Mouse (Mus musculus): Measurements from ENCODE around the gene Fank1. TPM values are rescaled to one million over a fixed set of nuclear protein-coding genes. Genes with fewer than 3 reads are reported as not detected.

Fank1 gene
- polyA plus RNA-seq, 1 experiment from 2014 or later = 1.5 TPM

DNA sequence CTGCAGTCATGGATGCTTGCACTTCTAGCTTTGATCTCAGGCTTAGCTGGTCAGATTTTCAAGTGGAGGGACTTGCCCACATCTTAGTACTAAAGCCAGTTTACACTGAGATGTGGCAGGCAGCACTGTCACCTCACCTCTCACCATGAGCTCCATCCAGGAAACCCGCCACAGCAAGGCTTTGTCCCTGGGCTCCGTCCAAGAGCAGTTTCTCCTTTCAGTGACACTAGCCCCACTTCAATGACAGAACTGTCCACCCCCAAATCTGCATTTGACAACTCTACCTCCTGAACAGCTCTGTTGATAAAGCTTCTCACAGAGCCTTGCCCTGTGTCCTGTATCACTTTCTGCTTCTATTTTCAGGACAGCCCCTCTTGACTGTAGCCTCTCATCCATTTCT, 71.5 kb downstream of the Fank1 start:
- Histone ChIP-seq H3K4me2 (no peak overlapping the region), H3K4me3 (no peak overlapping the region), H3K27ac (0 out of 2 replicates have a peak overlapping the region, but pooled peaks have one; percentile 18), H3K36me3 (no peaks in the 10 kb centered on the region), H3K27me3 (no peaks in the 10 kb centered on the region), H3K9ac (no peak overlapping the region), H3K4me1 (peaks cover 19% of the 10 kb centered on the region), H3K9me3 (no peaks in the 10 kb centered on the region)
- 26% methylated on average over 2 of the region's 2 CpGs for WGBS
- ATAC-seq (ENCODE audit: borderline replicate concordance, extremely low read depth, low FRiP score, low TSS enrichment) = peak; percentile 36; the same call in 1 of the 2 replicates

DNA sequence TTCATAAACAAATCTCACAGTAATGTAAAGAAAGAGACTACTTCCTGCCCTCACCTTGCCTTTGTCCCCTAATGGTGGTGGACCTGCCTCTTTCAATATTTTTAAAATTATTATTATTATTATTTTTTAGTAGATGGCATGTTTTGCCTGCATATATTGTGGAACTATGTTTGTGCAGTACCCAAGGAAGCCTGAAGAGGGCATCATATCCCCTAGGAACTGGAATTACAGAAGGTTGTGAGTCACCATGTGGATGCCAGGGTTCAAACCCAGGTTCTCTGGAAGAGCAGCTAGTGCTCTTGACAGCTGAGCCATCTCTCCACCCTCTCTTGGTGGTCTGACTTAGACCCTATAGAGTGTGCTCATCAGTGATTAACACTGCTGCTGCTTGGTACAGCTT, 74.1 kb downstream of the Fank1 start:
- no peak overlapping the region for H3K4me2 ChIP-seq

DNA sequence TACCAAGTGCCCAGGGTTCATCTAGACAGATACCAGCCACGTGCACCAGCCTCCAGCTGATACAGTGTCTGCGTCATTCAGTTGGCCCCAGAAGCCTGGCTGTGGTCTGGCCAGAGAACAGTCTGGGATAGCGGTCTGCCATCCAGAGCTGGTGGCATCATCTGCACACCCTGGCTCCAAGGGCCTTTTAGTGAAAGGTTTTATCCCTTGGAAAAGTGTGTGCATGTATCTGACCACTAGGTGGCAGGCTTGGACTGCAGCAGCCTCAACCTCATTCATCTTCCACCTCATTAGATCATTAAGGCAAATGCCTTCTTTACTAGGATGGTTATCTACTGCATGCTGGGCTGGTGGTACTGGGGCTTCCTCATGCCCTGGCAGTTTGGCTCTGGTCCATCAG, 79.6 kb downstream of the Fank1 start:
- Histone ChIP-seq H3K4me2 (no peak overlapping the region), H3K27me3 (no peaks in the 10 kb centered on the region), H3K4me1 (peaks cover 9% of the 10 kb centered on the region), H3K4me3 (no peak overlapping the region), H3K36me3 (no peaks in the 10 kb centered on the region), H3K9ac (no peak overlapping the region), H3K9me3 (no peaks in the 10 kb centered on the region), H3K27ac (no peak overlapping the region)
- 8% methylated on average over 3 of the region's 3 CpGs for WGBS
- ATAC-seq (ENCODE audit: borderline replicate concordance, extremely low read depth, low FRiP score, low TSS enrichment) = peak; percentile 36; the same call in 1 of the 2 replicates

More for the DNA sequence above, 74.1 kb downstream of the Fank1 start:
- Histone ChIP-seq H3K27ac (no peak overlapping the region), H3K9ac (no peak overlapping the region), H3K9me3 (no peaks in the 10 kb centered on the region), H3K36me3 (no peaks in the 10 kb centered on the region), H3K4me3 (no peak overlapping the region), H3K4me1 (peaks cover 19% of the 10 kb centered on the region), H3K27me3 (no peaks in the 10 kb centered on the region)
- no peak for ATAC-seq (ENCODE audit: borderline replicate concordance, extremely low read depth, low FRiP score, low TSS enrichment)

DNA sequence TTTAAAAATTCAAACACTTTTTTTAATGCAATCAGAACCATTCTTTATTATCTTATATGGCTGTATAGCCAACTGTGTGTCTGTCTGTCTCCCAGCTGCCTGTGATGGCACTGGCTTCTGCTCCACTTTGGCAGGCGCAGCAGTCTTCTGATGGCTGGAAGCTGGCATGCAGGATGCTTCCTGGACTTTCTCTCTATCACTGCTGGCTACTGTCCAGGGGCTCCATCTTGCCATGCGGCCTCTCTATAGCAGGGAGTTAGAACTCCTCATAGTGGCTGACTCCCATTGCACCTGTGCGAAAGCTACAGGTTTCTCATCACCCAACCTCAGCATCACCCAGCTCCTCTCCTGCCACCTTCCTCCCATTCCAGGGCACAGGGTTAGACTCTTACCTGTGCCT, 81.8 kb downstream of the Fank1 start:
- no peaks in the 10 kb centered on the region for H3K9me3 ChIP-seq
- H3K4me1 ChIP-seq = peaks cover 9% of the 10 kb centered on the region
- no peak overlapping the region for H3K4me3 ChIP-seq
- no peaks in the 10 kb centered on the region for H3K27me3 ChIP-seq
- no peak for ATAC-seq (ENCODE audit: borderline replicate concordance, extremely low read depth, low FRiP score, low TSS enrichment)
- no peaks in the 10 kb centered on the region for H3K36me3 ChIP-seq
- H3K9ac ChIP-seq = no peak overlapping the region
- 80% methylated on average over 3 of the region's 3 CpGs for WGBS
- H3K27ac ChIP-seq = no peak overlapping the region
- no peak overlapping the region for H3K4me2 ChIP-seq

DNA sequence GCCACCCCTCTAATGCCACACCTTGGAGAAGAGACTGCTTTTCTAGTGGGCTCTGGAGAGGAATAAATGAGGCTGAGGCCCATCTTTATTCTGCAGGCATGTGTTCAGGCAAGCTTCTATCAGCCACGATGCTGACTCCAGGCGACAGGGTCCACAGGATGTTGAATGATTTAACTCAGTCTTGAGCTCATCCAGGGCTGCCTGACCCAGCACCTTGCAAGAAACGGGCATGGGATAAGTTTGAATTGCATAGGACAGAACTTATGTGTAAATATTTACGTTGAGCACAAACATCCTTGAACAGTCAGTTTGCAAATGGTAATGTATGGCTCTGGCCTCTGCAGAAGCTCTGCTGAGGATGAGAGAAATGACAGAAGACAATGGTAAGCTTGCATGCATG, 82.9 kb downstream of the Fank1 start:
- Histone ChIP-seq H3K27me3 (no peaks in the 10 kb centered on the region), H3K9me3 (no peaks in the 10 kb centered on the region), H3K36me3 (no peaks in the 10 kb centered on the region), H3K4me1 (peaks cover 9% of the 10 kb centered on the region), H3K9ac (no peak overlapping the region), H3K4me3 (no peak overlapping the region), H3K4me2 (no peak overlapping the region), H3K27ac (no peak overlapping the region)
- WGBS = 31% methylated on average over 4 of the region's 4 CpGs
- ATAC-seq (ENCODE audit: borderline replicate concordance, extremely low read depth, low FRiP score, low TSS enrichment) = peak; percentile 49; the same call in 1 of the 2 replicates

DNA sequence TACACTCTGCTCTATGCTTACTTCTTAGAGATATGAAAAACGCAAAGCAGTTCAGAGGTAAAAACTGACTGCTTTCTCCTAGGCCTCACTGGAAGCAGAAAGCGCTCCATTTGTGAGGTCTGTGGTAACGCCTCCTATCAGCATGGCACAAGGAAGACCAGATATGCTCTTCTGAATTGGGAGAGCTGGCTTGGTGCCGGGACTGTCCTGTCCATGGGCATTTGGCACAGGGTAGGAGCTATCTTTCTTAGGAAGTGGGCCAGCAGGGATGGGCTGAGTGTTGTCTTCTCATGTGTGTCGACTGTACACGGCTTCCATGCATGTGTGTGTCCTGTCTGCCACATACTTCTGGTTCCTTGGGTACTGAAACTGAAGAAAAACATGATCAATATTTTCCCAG, 85.6 kb downstream of the Fank1 start:
- Histone ChIP-seq H3K4me1 (peaks cover 6% of the 10 kb centered on the region; the same call in 1 of the 2 replicates), H3K9me3 (no peaks in the 10 kb centered on the region), H3K27ac (no peak overlapping the region), H3K4me3 (no peak overlapping the region), H3K4me2 (no peak overlapping the region), H3K9ac (no peak overlapping the region), H3K27me3 (no peaks in the 10 kb centered on the region), H3K36me3 (no peaks in the 10 kb centered on the region)
- no peak for ATAC-seq (ENCODE audit: borderline replicate concordance, extremely low read depth, low FRiP score, low TSS enrichment)
- WGBS = 88% methylated on average over 6 of the region's 6 CpGs

DNA sequence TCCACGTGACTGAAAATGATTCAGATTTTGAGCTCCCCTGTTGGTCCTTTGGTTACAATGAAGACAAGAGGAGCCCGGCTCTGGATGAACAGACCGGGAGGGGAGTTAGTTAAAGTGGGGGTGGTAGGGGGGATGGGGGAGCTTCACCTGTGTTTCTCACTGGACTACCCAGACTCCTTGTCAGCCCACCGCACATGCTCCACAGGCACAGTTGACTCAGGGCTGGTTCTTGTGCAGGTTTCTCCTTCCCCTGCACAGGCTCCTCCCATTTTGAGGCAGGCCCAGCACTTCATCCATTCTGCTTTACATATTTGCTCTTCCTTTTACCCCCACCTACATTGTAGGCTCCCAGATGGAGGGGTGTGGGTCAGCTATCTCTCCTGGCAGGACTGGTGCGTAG, 86.1 kb downstream of the Fank1 start:
- Histone ChIP-seq H3K36me3 (no peaks in the 10 kb centered on the region), H3K9ac (no peak overlapping the region), H3K4me1 (peaks cover 6% of the 10 kb centered on the region; the same call in 1 of the 2 replicates), H3K27ac (no peak overlapping the region), H3K4me2 (no peak overlapping the region), H3K4me3 (no peak overlapping the region), H3K27me3 (no peaks in the 10 kb centered on the region), H3K9me3 (no peaks in the 10 kb centered on the region)
- 0 out of 2 replicates have a peak, but pooled peaks have one; percentile 4 for ATAC-seq (ENCODE audit: borderline replicate concordance, extremely low read depth, low FRiP score, low TSS enrichment)
- WGBS = 79% methylated on average over 5 of the region's 5 CpGs

DNA sequence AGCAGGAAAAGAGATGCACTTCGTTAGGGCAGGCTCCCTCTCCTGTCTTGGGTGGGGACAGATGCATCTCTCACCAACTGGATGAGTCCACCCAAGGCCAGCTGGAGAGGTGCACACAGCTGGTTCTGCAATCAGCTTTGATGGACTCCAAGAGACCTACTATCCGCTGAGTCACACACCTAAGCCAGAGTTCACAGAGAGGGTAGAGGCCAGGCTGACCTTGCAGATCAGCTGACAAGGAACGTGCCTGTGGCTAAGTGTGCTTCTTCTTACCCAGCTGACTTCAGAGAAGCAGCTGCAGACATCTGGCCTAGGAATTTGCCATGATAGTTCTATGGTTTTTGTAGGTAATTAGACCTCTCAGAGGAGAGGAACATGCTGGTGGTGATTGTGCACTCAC, 86.5 kb downstream of the Fank1 start:
- H3K9ac ChIP-seq = no peak overlapping the region
- WGBS = 52% methylated on average over 3 of the region's 3 CpGs
- no peaks in the 10 kb centered on the region for H3K9me3 ChIP-seq
- H3K4me2 ChIP-seq = no peak overlapping the region
- no peaks in the 10 kb centered on the region for H3K36me3 ChIP-seq
- no peaks in the 10 kb centered on the region for H3K27me3 ChIP-seq
- H3K27ac ChIP-seq = no peak overlapping the region
- H3K4me3 ChIP-seq = no peak overlapping the region
- 0 out of 2 replicates have a peak, but pooled peaks have one; percentile 13 for ATAC-seq (ENCODE audit: borderline replicate concordance, extremely low read depth, low FRiP score, low TSS enrichment)
- H3K4me1 ChIP-seq = peaks cover 6% of the 10 kb centered on the region; the same call in 1 of the 2 replicates

DNA sequence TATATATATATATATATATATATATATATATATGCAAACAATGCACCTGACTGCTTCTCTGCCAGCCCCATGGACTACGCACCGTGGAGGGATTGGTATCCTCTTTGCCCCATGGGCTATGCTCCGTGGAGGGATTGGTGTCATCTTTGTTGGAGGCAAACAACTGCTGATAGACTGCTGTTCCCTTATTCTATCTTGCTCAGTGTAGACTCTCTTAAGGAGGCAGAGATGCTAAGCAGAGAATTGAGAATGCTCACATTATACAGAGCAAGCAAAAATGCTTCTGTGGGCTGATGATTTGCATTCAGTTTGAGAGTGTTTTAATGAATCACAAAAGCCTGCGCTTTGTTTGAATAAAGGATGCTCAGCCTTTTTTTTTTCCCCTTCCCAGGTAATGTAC, 87.0 kb downstream of the Fank1 start:
- WGBS = 82% methylated on average over 4 of the region's 4 CpGs

DNA sequence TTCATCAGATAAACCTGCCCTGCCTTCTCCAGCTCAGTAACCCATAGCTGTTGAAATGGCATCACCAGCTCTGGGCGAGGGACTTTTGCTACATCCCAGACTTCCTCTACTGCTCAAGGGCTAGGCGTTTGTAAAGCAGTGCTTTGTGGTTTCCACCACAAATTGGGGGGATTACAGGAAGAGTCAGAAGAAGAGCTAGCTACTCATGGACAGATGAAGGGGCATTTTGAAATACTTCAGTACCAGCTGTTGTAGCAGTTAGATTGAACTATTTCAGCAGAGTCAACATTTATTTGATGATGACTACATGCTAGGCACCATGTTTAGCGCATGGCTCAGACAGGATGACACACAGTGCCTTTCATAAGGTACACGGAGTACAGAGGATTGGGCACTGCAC, 93.6 kb downstream of the Fank1 start:
- Histone ChIP-seq H3K4me3 (no peak overlapping the region), H3K27ac (no peak overlapping the region), H3K4me2 (no peak overlapping the region), H3K9ac (no peak overlapping the region), H3K27me3 (no peaks in the 10 kb centered on the region), H3K36me3 (no peaks in the 10 kb centered on the region), H3K4me1 (no peaks in the 10 kb centered on the region), H3K9me3 (no peaks in the 10 kb centered on the region)
- ATAC-seq (ENCODE audit: borderline replicate concordance, extremely low read depth, low FRiP score, low TSS enrichment) = no peak
- WGBS = 86% methylated on average over 4 of the region's 4 CpGs

More for the DNA sequence above, 87.0 kb downstream of the Fank1 start:
- no peaks in the 10 kb centered on the region for H3K9me3 ChIP-seq
- no peak overlapping the region for H3K9ac ChIP-seq
- H3K4me2 ChIP-seq = no peak overlapping the region
- no peaks in the 10 kb centered on the region for H3K36me3 ChIP-seq
- no peak for ATAC-seq (ENCODE audit: borderline replicate concordance, extremely low read depth, low FRiP score, low TSS enrichment)
- H3K4me1 ChIP-seq = peaks cover 3% of the 10 kb centered on the region; the same call in 1 of the 2 replicates
- no peak overlapping the region for H3K4me3 ChIP-seq
- no peaks in the 10 kb centered on the region for H3K27me3 ChIP-seq
- H3K27ac ChIP-seq = no peak overlapping the region

DNA sequence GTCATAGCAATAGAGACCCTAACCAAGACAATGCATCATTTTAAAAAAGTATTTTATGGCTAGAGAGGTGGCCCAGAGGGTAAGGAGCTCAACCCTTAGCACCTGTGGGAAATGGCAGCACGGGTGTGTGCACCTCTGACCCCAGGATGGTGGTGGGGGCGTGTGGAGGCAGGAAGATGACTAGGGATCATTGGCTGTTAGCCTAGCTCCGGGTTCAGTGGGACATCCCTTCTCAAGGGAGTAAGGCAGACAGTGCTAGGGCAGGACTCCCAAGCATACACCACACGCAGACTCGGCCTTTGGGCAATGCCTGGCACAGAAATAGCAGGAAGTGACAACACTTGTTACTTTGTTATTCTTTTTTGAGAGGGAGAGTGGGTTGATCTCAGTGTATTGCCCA, 96.0 kb downstream of the Fank1 start:
- H3K9me3 ChIP-seq = no peaks in the 10 kb centered on the region
- no peak overlapping the region for H3K4me3 ChIP-seq
- H3K27me3 ChIP-seq = no peaks in the 10 kb centered on the region
- no peaks in the 10 kb centered on the region for H3K4me1 ChIP-seq
- ATAC-seq (ENCODE audit: borderline replicate concordance, extremely low read depth, low FRiP score, low TSS enrichment) = no peak
- no peak overlapping the region for H3K4me2 ChIP-seq
- no peaks in the 10 kb centered on the region for H3K36me3 ChIP-seq
- no peak overlapping the region for H3K9ac ChIP-seq
- no peak overlapping the region for H3K27ac ChIP-seq
- WGBS = 75% methylated on average over 5 of the region's 5 CpGs

DNA sequence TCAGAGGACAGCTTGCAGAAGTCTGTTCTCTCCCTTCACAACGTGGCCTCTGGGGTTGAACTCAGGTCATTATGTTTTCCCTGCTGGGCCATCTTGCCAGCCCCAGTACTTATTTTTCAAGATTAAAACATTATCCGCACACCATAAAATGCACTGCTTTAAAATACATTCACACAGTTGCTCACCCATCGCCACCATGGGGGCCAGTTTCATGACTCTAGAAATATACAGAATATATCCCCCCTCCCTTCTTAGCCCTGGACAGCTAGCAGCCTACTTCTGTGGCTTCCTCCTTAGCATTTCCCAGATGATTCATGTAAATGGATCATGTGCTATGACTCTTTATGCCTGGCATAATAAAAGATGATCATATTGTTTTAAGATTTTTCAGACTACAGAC, 99.5 kb downstream of the Fank1 start:
- no peaks in the 10 kb centered on the region for H3K4me1 ChIP-seq
- no peak for ATAC-seq (ENCODE audit: borderline replicate concordance, extremely low read depth, low FRiP score, low TSS enrichment)
- H3K27me3 ChIP-seq = no peaks in the 10 kb centered on the region
- no peaks in the 10 kb centered on the region for H3K9me3 ChIP-seq
- no peak overlapping the region for H3K4me3 ChIP-seq
- H3K36me3 ChIP-seq = no peaks in the 10 kb centered on the region
- no peak overlapping the region for H3K4me2 ChIP-seq
- no peak overlapping the region for H3K9ac ChIP-seq
- no peak overlapping the region for H3K27ac ChIP-seq
- WGBS = 71% methylated on average over 3 of the region's 3 CpGs

All from lung, embryonic 15.5 days (tissue).